Mouse (Mus musculus) stomach, embryonic 16.5 days (tissue): ENCODE data around the gene Tmprss9. TPM values are rescaled to one million over a fixed set of nuclear protein-coding genes. Genes with fewer than 3 reads are reported as not detected.

Source experiments
- microRNA counts: library from miRNA; unstranded; fragments of <30 nt; microRNA quantifications from one replicate; lab custom pipeline; 2016
- microRNA-seq: library from miRNA; unstranded; fragments of <30 nt; microRNA quantifications from one replicate; pipeline ENCODE4, GENCODE M21; 2016
- polyA plus RNA-seq: library from polyadenylated mRNA; unstranded; fragments of >200 nt; fragmentation: Nextera tagmentation; extraction: Ambion mirVana; gene quantifications from 2 replicates; pipeline ENCODE4 v1.2.1, GENCODE M21; 2015

Tmprss9 gene
- polyA plus RNA-seq, 1 experiment from 2014 or later = not detected

MicroRNAs encoded within 50 kb of the gene (microRNA counts, 519-probe panel; counts per million panel counts)
- microRNA mmu-miR-1982 (lab: Ali Mortazavi, UCI) = not detected

Small RNA genes within 50 kb of the gene (microRNA-seq; reads per million reads assigned to microRNA genes)
- 1.3 reads per million for gene Mir1982

Other genes with a start within 250 kb of the Tmprss9 start
- 18.1 TPM in 2 replicates for gene Csnk1g2, start 249.0 kb upstream of the Tmprss9 start, polyA plus RNA-seq
- gene Btbd2, start 214.8 kb upstream of the Tmprss9 start, polyA plus RNA-seq = 11.5 and 12.7 TPM in 2 replicates
- 42.8 and 45.1 TPM in 2 replicates for gene Mknk2, start 193.7 kb upstream of the Tmprss9 start, polyA plus RNA-seq
- gene Mob3a, start 169.9 kb upstream of the Tmprss9 start, polyA plus RNA-seq = 51.6 and 57.5 TPM in 2 replicates
- 25.5 and 28.7 TPM in 2 replicates for gene Izumo4, start 169.7 kb upstream of the Tmprss9 start, polyA plus RNA-seq
- 62.5 and 66.3 TPM in 2 replicates for gene Ap3d1, start 129.6 kb upstream of the Tmprss9 start, polyA plus RNA-seq
- gene Dot1l, start 116.6 kb upstream of the Tmprss9 start, polyA plus RNA-seq = 11.8 and 13.9 TPM in 2 replicates
- gene Sf3a2, start 73.7 kb upstream of the Tmprss9 start, polyA plus RNA-seq = 51.3 and 53.7 TPM in 2 replicates
- 102 and 114 TPM in 2 replicates for gene Plekhj1, start 73.2 kb upstream of the Tmprss9 start, polyA plus RNA-seq
- not detected in 2 replicates for gene Amh, start 66.6 kb upstream of the Tmprss9 start, polyA plus RNA-seq
- 0.65 and 8.4 TPM in 2 replicates for gene Jsrp1, start 58.4 kb upstream of the Tmprss9 start, polyA plus RNA-seq
- 1,560 and 1,582 TPM in 2 replicates for gene Oaz1, start 45.2 kb upstream of the Tmprss9 start, polyA plus RNA-seq
- gene Lingo3, start 27.8 kb upstream of the Tmprss9 start, polyA plus RNA-seq = 0.05 and 0.12 TPM in 2 replicates
- gene Lsm7, start 16.6 kb upstream of the Tmprss9 start, polyA plus RNA-seq = 192 and 210 TPM in 2 replicates
- gene Sppl2b, start 16.6 kb upstream of the Tmprss9 start, polyA plus RNA-seq = 40.0 and 42.7 TPM in 2 replicates
- 288 and 309 TPM in 2 replicates for gene Timm13, start 29.1 kb downstream of the Tmprss9 start, polyA plus RNA-seq
- 43.4 and 43.9 TPM in 2 replicates for gene Lmnb2, start 46.4 kb downstream of the Tmprss9 start, polyA plus RNA-seq
- gene Gadd45b, start 58.2 kb downstream of the Tmprss9 start, polyA plus RNA-seq = 34.8 and 40.9 TPM in 2 replicates
- 5.2 and 6.1 TPM in 2 replicates for gene Gng7, start 143.1 kb downstream of the Tmprss9 start, polyA plus RNA-seq
- gene Diras1, start 153.8 kb downstream of the Tmprss9 start, polyA plus RNA-seq = 0.49 and 0.57 TPM in 2 replicates
- 18.2 and 20.9 TPM in 2 replicates for gene Slc39a3, start 165.6 kb downstream of the Tmprss9 start, polyA plus RNA-seq
- 163 and 167 TPM in 2 replicates for gene Sgta, start 188.3 kb downstream of the Tmprss9 start, polyA plus RNA-seq
- 55.4 and 64.4 TPM in 2 replicates for gene Thop1, start 198.2 kb downstream of the Tmprss9 start, polyA plus RNA-seq
- 14.5 and 18.9 TPM in 2 replicates for gene Creb3l3, start 227.0 kb downstream of the Tmprss9 start, polyA plus RNA-seq
- 143 and 145 TPM in 2 replicates for gene Map2k2, start 234.1 kb downstream of the Tmprss9 start, polyA plus RNA-seq